Mouse (Mus musculus) ES-Bruce4 (cell line): ENCODE results near the gene Gm10197.

Experiments
- CTCF ChIP-seq: IDR thresholded peaks from one replicate; pipeline ENCODE4 v1.8.1; 2011; ENCODE audit warnings: low read depth, low read length
- EP300 ChIP-seq: IDR thresholded peaks from 2 replicates; pipeline ENCODE4 v1.6.1; 2011; ENCODE audit warnings: low read depth, low read length; ENCODE audit not compliant: insufficient read depth
- POLR2A ChIP-seq: IDR thresholded peaks from one replicate; pipeline ENCODE4 v1.8.1; 2011; ENCODE audit warnings: low read length; ENCODE audit not compliant: insufficient read depth

DNA sequence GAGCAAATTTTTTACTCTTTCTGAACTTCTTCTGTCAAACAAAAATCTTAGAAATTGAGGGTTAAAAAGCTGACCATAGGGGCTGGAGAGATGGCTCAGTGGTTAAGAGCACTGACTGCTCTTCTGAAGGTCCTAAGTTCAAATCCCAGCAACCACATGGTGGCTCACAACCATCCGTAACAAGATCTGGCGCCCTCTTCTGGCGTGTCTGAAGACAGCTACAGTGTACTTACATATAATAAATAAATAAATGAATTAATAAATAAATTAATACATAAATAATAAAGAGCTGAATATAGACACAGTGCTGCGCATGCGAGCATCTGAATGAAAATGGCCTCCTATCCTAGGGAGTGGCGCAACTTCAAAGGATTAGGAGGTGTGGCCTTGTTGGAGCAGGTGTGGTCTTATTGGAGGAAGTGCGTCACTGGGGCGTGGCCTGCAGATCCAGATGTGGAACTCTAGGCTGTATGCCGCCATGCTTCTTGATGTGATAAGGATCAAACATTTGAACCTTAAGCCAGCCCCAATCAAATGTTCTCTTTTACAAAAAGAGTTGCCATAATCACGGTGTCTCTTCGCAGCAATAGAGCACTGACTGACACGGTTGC is 49.0 kb downstream of the Gm10197 start:
- TF ChIP-seq CTCF (no peak), POLR2A (peak; percentile 68), EP300 (0 out of 2 replicates have a peak, but pooled peaks have one; percentile 46)
